Mouse (Mus musculus): ENCODE results near the gene Tmem121b. TPM values are rescaled to one million over a fixed set of nuclear protein-coding genes. Genes with fewer than 3 reads are reported as not detected.

The Tmem121b gene
- polyA plus RNA-seq, 2 experiments, result 0.21 to 0.52 TPM

DNA sequence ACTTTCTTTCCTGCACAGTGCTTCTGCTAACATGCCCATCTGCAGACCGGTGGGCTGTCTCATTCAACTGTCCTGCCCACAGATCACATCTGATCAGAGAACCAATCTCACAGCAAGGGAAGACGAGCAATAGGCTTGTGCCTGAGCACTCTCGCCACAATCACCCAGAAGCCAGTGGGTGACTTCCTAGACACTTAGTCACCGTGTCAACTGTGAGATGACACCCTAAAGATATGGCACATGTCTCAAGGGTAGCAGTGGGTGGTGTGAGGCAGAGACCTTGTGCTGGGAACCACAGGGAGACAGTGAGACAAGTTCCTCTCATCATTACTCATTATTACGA is 40.5 kb downstream of the Tmem121b start:
- DNase-seq (ENCODE audit: low spot score) (no peak), ATAC-seq (ENCODE audit: low FRiP score, low read depth) (no peak)
- Histone ChIP-seq H3K4me1 (ENCODE audit: control insufficient read depth, insufficient read depth, low read length) (0 out of 2 replicates have a peak, but pooled peaks cover 3% of the 10 kb centered on the region), H3K27me3 (ENCODE audit: control insufficient read depth, insufficient read depth, low read length) (no peaks in the 10 kb centered on the region), H3K9ac (ENCODE audit: low read depth, low read length, severe bottlenecking) (no peak overlapping the region), H3K36me3 (ENCODE audit: control insufficient read depth, insufficient read depth, low read length) (no peaks in the 10 kb centered on the region), H3K27ac (replicated peaks; ENCODE audit: low read depth, low read length) (no peak overlapping the region), H3K4me3 (replicated peaks; ENCODE audit: low read length) (no peak overlapping the region), H3K9me3 (ENCODE audit: control insufficient read depth, low read length) (no peaks in the 10 kb centered on the region), H3K4me2 (replicated peaks; ENCODE audit: low read depth, low read length, severe bottlenecking) (no peak overlapping the region)
- no peak for TF ChIP-seq POLR2A (IDR thresholded peaks at IDR 0.05; ENCODE audit: borderline replicate concordance, extremely low read depth, insufficient read depth, insufficient read length)
- 82% methylated on average over 5 of the region's 5 CpGs for WGBS

DNA sequence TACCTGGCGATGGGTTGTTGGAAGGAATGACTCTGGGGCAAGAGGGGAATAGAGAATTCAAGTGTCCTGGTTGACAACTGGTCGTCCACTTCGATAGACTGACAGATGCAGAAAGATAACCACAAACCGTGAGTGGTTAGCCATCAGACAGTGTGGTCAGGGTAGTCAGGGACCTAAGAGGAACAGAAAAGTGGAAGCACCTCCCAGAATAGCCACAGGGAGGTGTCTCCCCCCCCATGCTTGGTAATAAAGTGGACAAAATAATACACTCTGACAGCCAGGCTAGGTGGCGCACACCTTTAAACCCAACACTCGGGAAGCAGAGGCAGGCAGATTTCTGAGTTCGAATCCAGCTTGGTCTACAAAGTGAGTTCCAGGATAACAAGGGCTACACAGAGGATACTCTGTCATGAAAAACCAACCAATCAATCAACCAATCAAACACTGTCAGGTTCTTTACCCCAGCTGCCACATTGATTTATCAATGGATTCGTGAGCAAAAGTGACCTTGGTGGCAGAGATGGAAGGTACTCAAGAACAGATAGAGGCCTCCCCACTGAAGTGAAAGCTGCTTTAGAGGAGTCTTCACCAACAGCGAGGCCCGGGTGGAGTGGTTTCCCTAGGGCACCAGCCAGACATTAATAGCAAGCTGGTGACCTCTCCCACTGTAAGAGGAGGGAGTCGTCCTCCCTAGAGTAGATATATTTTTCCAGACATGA is 41.1 kb downstream of the Tmem121b start:
- ATAC-seq (ENCODE audit: low FRiP score, low read depth), result no peak
- no peak for TF ChIP-seq POLR2A (IDR thresholded peaks at IDR 0.05; ENCODE audit: borderline replicate concordance, extremely low read depth, insufficient read depth, insufficient read length)

GRCm38 (mm10) chr6:120450208-120450607 is 43.4 kb downstream of the Tmem121b start:
- Histone ChIP-seq H3K4me1 (ENCODE audit: control insufficient read depth, insufficient read depth, low read length) (0 out of 2 replicates have a peak, but pooled peaks cover 3% of the 10 kb centered on the region), H3K9ac (ENCODE audit: low read depth, low read length, severe bottlenecking) (no peak overlapping the region), H3K36me3 (ENCODE audit: control insufficient read depth, insufficient read depth, low read length) (no peaks in the 10 kb centered on the region), H3K27ac (replicated peaks; ENCODE audit: low read depth, low read length) (no peak overlapping the region), H3K4me2 (replicated peaks; ENCODE audit: low read depth, low read length, severe bottlenecking) (no peak overlapping the region), H3K4me3 (replicated peaks; ENCODE audit: low read length) (no peak overlapping the region), H3K27me3 (ENCODE audit: control insufficient read depth, insufficient read depth, low read length) (no peaks in the 10 kb centered on the region), H3K9me3 (ENCODE audit: control insufficient read depth, low read length) (no peaks in the 10 kb centered on the region)
- WGBS, result 90% methylated on average over 3 of the region's 3 CpGs
- no peak for TF ChIP-seq POLR2A (IDR thresholded peaks at IDR 0.05; ENCODE audit: borderline replicate concordance, extremely low read depth, insufficient read depth, insufficient read length)
- ATAC-seq (ENCODE audit: low FRiP score, low read depth) (no peak), DNase-seq (ENCODE audit: low spot score) (no peak)

More for the DNA sequence above, 41.1 kb downstream of the Tmem121b start:
- no peak for DNase-seq (ENCODE audit: low spot score)
- no peaks in the 10 kb centered on the region for H3K9me3 ChIP-seq (ENCODE audit: control insufficient read depth, low read length)
- H3K9ac ChIP-seq (ENCODE audit: low read depth, low read length, severe bottlenecking), result no peak overlapping the region
- no peak overlapping the region for H3K4me2 ChIP-seq (replicated peaks; ENCODE audit: low read depth, low read length, severe bottlenecking)
- H3K4me1 ChIP-seq (ENCODE audit: control insufficient read depth, insufficient read depth, low read length), result 0 out of 2 replicates have a peak, but pooled peaks cover 3% of the 10 kb centered on the region
- H3K27me3 ChIP-seq (ENCODE audit: control insufficient read depth, insufficient read depth, low read length), result no peaks in the 10 kb centered on the region
- WGBS, result 89% methylated on average over 11 of the region's 11 CpGs
- no peak overlapping the region for H3K4me3 ChIP-seq (replicated peaks; ENCODE audit: low read length)
- H3K27ac ChIP-seq (replicated peaks; ENCODE audit: low read depth, low read length), result no peak overlapping the region
- H3K36me3 ChIP-seq (ENCODE audit: control insufficient read depth, insufficient read depth, low read length), result no peaks in the 10 kb centered on the region

DNA sequence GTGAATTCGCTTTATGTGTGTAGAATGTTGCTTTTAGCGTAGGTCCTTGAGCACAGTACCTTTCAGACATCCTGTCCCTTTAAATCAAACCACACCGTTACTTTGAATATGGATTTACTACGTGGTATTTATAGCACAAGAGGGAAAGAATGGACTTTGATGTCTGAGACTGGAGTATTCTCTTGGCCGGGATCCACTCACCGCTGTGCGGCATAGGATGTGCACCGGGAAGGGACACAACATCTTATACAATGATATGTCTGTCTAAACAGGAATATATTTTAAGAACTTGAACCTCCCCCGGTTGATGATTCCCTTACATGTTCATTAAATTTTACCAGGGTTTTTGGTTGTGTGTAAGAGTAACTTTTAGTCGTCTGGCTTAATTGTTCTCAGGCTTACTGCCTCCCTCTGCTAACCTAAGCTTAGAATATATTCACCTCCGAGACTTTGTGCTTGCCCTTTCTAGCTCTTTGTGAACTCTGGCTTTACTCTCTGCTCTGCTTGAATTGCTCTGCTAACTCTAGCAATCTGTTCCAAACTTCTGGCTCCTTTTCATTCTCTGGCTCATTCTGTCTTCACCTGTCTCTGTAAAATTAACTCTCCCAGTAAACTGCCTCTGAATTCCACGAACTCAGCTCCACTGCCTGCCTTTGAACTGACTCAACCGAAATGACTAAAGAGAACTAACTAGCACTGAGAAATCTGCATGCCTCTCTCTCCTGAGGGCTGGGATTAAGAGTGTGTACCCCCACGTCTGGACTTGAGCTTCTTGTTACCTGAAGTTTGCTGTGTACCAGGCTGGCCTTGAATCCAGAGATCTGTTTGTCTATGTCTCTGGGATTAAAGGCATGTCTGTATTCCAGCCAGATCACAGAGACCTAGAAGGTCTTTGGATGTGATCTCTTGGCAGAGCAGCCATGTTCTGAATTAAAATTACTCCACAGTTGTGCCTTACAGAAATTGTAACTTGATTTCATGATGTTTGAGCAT is 49.9 kb downstream of the Tmem121b start:
- Histone ChIP-seq H3K27ac (replicated peaks; ENCODE audit: low read depth, low read length) (no peak overlapping the region), H3K4me2 (replicated peaks; ENCODE audit: low read depth, low read length, severe bottlenecking) (no peak overlapping the region), H3K27me3 (ENCODE audit: control insufficient read depth, insufficient read depth, low read length) (no peaks in the 10 kb centered on the region), H3K36me3 (ENCODE audit: control insufficient read depth, insufficient read depth, low read length) (peaks cover 41% of the 10 kb centered on the region), H3K9me3 (ENCODE audit: control insufficient read depth, low read length) (no peaks in the 10 kb centered on the region), H3K4me1 (ENCODE audit: control insufficient read depth, insufficient read depth, low read length) (no peaks in the 10 kb centered on the region), H3K9ac (ENCODE audit: low read depth, low read length, severe bottlenecking) (no peak overlapping the region), H3K4me3 (replicated peaks; ENCODE audit: low read length) (no peak overlapping the region)
- 53% methylated on average over 14 of the region's 14 CpGs for WGBS
- no peak for ATAC-seq (ENCODE audit: low FRiP score, low read depth)
- no peak for TF ChIP-seq POLR2A (IDR thresholded peaks at IDR 0.05; ENCODE audit: borderline replicate concordance, extremely low read depth, insufficient read depth, insufficient read length)
- DNase-seq (ENCODE audit: low spot score), result no peak

GRCm38 (mm10) chr6:120442171-120442749 is 51.3 kb downstream of the Tmem121b start:
- Histone ChIP-seq H3K9ac (ENCODE audit: low read depth, low read length, severe bottlenecking) (no peak overlapping the region), H3K27ac (replicated peaks; ENCODE audit: low read depth, low read length) (no peak overlapping the region), H3K4me2 (replicated peaks; ENCODE audit: low read depth, low read length, severe bottlenecking) (no peak overlapping the region), H3K4me3 (replicated peaks; ENCODE audit: low read length) (no peak overlapping the region), H3K27me3 (ENCODE audit: control insufficient read depth, insufficient read depth, low read length) (no peaks in the 10 kb centered on the region), H3K36me3 (ENCODE audit: control insufficient read depth, insufficient read depth, low read length) (peaks cover 52% of the 10 kb centered on the region), H3K9me3 (ENCODE audit: control insufficient read depth, low read length) (no peaks in the 10 kb centered on the region), H3K4me1 (ENCODE audit: control insufficient read depth, insufficient read depth, low read length) (no peaks in the 10 kb centered on the region)
- DNase-seq (ENCODE audit: low spot score) (no peak), ATAC-seq (ENCODE audit: low FRiP score, low read depth) (no peak)
- 91% methylated on average over 4 of the region's 4 CpGs for WGBS
- no peak for TF ChIP-seq POLR2A (IDR thresholded peaks at IDR 0.05; ENCODE audit: borderline replicate concordance, extremely low read depth, insufficient read depth, insufficient read length)

Other genes with a start within 250 kb of the Tmem121b start
- 0.55 and 0.90 TPM in 2 replicates for gene D330020A13Rik, start 199.4 kb downstream of the Tmem121b start, polyA plus RNA-seq (2012; rRNA removed)
- 0.34 and 0.47 TPM in 2 replicates for gene D330020A13Rik, start 199.4 kb downstream of the Tmem121b start, polyA plus RNA-seq (2014; fragmentation: Nextera tagmentation; extraction: Ambion mirVana)
- 3.7 and 4.3 TPM in 2 replicates for gene B4galnt3, start 199.2 kb downstream of the Tmem121b start, polyA plus RNA-seq (2012; rRNA removed)
- 0.37 and 0.65 TPM in 2 replicates for gene B4galnt3, start 199.2 kb downstream of the Tmem121b start, polyA plus RNA-seq (2014; fragmentation: Nextera tagmentation; extraction: Ambion mirVana)
- 13.4 and 13.5 TPM in 2 replicates for gene Kdm5a, start 129.7 kb downstream of the Tmem121b start, polyA plus RNA-seq (2012; rRNA removed)
- gene Kdm5a, start 129.7 kb downstream of the Tmem121b start, polyA plus RNA-seq (2014; fragmentation: Nextera tagmentation; extraction: Ambion mirVana), result 45.4 and 53.5 TPM in 2 replicates
- 14.6 and 20.8 TPM in 2 replicates for gene Ccdc77, start 129.4 kb downstream of the Tmem121b start, polyA plus RNA-seq (2012; rRNA removed)
- 17.2 and 23.1 TPM in 2 replicates for gene Ccdc77, start 129.4 kb downstream of the Tmem121b start, polyA plus RNA-seq (2014; fragmentation: Nextera tagmentation; extraction: Ambion mirVana)
- 6.0 and 8.4 TPM in 2 replicates for gene Il17ra, start 30.6 kb downstream of the Tmem121b start, polyA plus RNA-seq (2012; rRNA removed)
- 3.1 and 3.7 TPM in 2 replicates for gene Il17ra, start 30.6 kb downstream of the Tmem121b start, polyA plus RNA-seq (2014; fragmentation: Nextera tagmentation; extraction: Ambion mirVana)
- gene Hdhd5, start 37.5 kb upstream of the Tmem121b start, polyA plus RNA-seq (2012; rRNA removed), result 25.2 and 30.3 TPM in 2 replicates
- gene Hdhd5, start 37.5 kb upstream of the Tmem121b start, polyA plus RNA-seq (2014; fragmentation: Nextera tagmentation; extraction: Ambion mirVana), result 10.6 and 12.5 TPM in 2 replicates
- gene Cecr2, start 172.6 kb upstream of the Tmem121b start, polyA plus RNA-seq (2012; rRNA removed), result 4.8 and 6.1 TPM in 2 replicates
- gene Cecr2, start 172.6 kb upstream of the Tmem121b start, polyA plus RNA-seq (2014; fragmentation: Nextera tagmentation; extraction: Ambion mirVana), result 3.0 and 4.1 TPM in 2 replicates